Mouse (Mus musculus): ENCODE results near the gene Elmsan1.

Elmsan1 gene

GRCm38 (mm10) chr12:84107012-84107411, 111.7 kb downstream of the Elmsan1 start:
- DNase-seq (ENCODE audit: low read depth in 2 of 2, low spot score in 2 of 2) = no peak

- no peak for DNase-seq (ENCODE audit: low read depth in 2 of 2, low spot score in 2 of 2)
Observed at GRCm38 (mm10) chr12:84101493-84101845, 117.2 kb downstream of the Elmsan1 start.

- peak; percentile 18 to 38 for DNase-seq (ENCODE audit: low read depth in 2 of 2, low spot score in 2 of 2)
Observed at GRCm38 (mm10) chr12:84100604-84101492, 117.8 kb downstream of the Elmsan1 start, which contains the start of gene Acot6. TSS of gene Acot6 (plus strand) at chr12:84100654.

GRCm38 (mm10) chr12:84100071-84100470, 118.6 kb downstream of the Elmsan1 start:
- DNase-seq (ENCODE audit: low read depth in 2 of 2, low spot score in 2 of 2) = no peak

GRCm38 (mm10) chr12:84099605-84100004, 119.1 kb downstream of the Elmsan1 start:
- DNase-seq (ENCODE audit: low read depth in 2 of 2, low spot score in 2 of 2) = no peak

All from CD8-positive naive resting alpha-beta T cell, adult 2 months (primary cell).